Mouse (Mus musculus) bone marrow, adult 2 months (tissue): Measurements from ENCODE around the gene Fam120a.

Source experiments
- CTCF ChIP-seq: fragments of 200-500 bp; IDR thresholded peaks from 2 replicates; pipeline ENCODE4 v1.5.1; 2011; ENCODE audit warnings: low read length, control low read depth; ENCODE audit not compliant: control insufficient read depth, insufficient read depth
- POLR2A ChIP-seq: fragments of 200-500 bp; IDR thresholded peaks from 2 replicates; pipeline ENCODE4 v1.6.1; 2011; ENCODE audit warnings: low read depth, mild to moderate bottlenecking, control low read depth, low read length, borderline replicate concordance; ENCODE audit not compliant: control insufficient read depth

- TF ChIP-seq CTCF, result no peak
- no peak for TF ChIP-seq POLR2A
Measured at GRCm38 (mm10) chr13:48890260-48890960, 77.4 kb downstream of the Fam120a start.
